Mouse (Mus musculus): Measurements from ENCODE around the gene Usp7. TPM values are rescaled to one million over a fixed set of nuclear protein-coding genes. Genes with fewer than 3 reads are reported as not detected.

The Usp7 gene
- polyA plus RNA-seq, 1 experiment, result 6.8 TPM

DNA sequence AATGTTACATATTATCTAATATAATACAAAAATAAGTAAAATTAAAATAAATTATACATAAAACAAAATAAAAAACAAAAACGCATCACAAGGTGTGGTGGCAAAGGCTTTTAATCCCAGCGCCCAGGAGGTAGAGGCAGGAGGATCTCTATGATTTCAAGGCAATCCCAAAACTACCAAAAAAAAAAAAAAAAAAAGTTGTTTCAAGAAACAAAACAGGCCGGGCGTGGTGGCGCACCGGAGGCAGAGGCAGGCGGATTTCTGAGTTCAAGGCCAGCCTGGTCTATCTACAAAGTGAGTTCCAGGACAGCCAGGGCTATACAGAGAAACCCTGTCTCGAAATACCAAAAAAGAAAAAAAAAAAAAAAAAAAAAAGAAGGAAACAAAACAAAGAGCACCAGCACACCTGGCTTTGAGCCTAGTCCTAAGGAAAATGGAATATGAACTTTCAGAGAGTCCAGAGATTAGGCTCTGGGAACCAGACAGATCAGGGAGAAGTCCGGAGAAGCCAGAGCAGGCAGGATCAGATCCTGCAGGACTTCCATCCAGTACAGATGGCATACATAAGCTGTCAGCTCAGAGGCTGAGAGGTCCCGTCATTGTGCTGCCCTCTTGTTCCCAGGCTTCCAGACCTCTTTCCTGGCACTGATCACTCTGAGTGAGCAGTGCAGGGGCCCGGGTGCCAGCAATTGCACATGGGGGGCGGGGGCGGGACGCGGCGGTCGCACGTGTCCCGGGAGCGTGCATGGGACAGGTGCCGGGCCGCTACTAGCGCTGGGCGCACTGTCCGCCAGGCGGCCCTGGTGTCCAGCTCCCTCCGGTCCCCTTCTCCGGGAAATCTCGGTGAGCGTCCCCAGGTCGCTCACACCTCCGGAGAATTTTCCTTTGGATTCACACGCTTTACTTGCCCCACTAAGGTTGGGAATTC is 36.8 kb upstream of the Usp7 start:
- no peaks in the 10 kb centered on the region for H3K9me3 ChIP-seq (ENCODE audit: control insufficient read depth, low read length)
- no peak for TF ChIP-seq GATA1 (IDR thresholded peaks at IDR 0.05; ENCODE audit: low read length)
- no peak for TF ChIP-seq TAL1 (IDR thresholded peaks at IDR 0.05; ENCODE audit: low read length)
- peak overlapping the region; percentile 100 for H3K4me3 ChIP-seq (replicated peaks)
- H3K27me3 ChIP-seq (ENCODE audit: control insufficient read depth), result no peaks in the 10 kb centered on the region
- peaks cover 59% of the 10 kb centered on the region for H3K4me1 ChIP-seq (ENCODE audit: control insufficient read depth)
- peaks cover 30% of the 10 kb centered on the region for H3K36me3 ChIP-seq (ENCODE audit: control insufficient read depth)

- H3K9me3 ChIP-seq (ENCODE audit: control insufficient read depth, low read length), result no peaks in the 10 kb centered on the region
- peaks cover 18% of the 10 kb centered on the region for H3K36me3 ChIP-seq (ENCODE audit: control insufficient read depth)
- no peak for TF ChIP-seq TAL1 (IDR thresholded peaks at IDR 0.05; ENCODE audit: low read length)
- TF ChIP-seq GATA1 (IDR thresholded peaks at IDR 0.05; ENCODE audit: low read length), result no peak
- H3K4me1 ChIP-seq (ENCODE audit: control insufficient read depth), result peaks cover 60% of the 10 kb centered on the region
- no peak overlapping the region for H3K4me3 ChIP-seq (replicated peaks)
- H3K27me3 ChIP-seq (ENCODE audit: control insufficient read depth), result no peaks in the 10 kb centered on the region
These were observed 35.3 kb upstream of the Usp7 start for GRCm38 (mm10) chr16:8827366-8827765.

- Histone ChIP-seq H3K4me3 (replicated peaks) (peak overlapping the region; percentile 26), H3K4me1 (ENCODE audit: control insufficient read depth) (peaks cover 53% of the 10 kb centered on the region), H3K36me3 (ENCODE audit: control insufficient read depth) (peaks cover 3% of the 10 kb centered on the region), H3K27me3 (ENCODE audit: control insufficient read depth) (peaks cover 9% of the 10 kb centered on the region), H3K9me3 (ENCODE audit: control insufficient read depth, low read length) (no peaks in the 10 kb centered on the region)
- TF ChIP-seq TAL1 (IDR thresholded peaks at IDR 0.05; ENCODE audit: low read length), result no peak
- no peak for TF ChIP-seq GATA1 (IDR thresholded peaks at IDR 0.05; ENCODE audit: low read length)
These were observed 31.6 kb upstream of the Usp7 start for GRCm38 (mm10) chr16:8823661-8824060.

DNA sequence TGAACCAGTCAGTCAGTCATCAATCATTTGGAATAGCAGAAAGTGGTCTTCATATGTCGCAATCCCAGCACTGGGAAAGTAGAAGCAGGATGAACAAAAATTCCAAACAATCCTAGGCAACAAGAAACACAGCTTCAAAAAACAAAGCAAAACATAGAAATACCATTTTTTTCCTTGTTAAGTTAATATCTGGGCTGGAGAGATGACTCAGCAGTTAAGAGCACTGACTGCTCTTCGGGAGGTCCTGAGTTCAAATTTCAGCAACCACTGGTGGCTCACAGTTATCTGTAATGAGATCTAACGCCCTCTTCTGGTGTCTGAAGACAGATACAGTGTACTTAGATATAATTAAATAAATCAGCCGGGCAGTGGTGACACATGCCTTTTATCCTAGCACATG is 30.5 kb upstream of the Usp7 start:
- TF ChIP-seq GATA1 (IDR thresholded peaks at IDR 0.05; ENCODE audit: low read length) (no peak), TAL1 (IDR thresholded peaks at IDR 0.05; ENCODE audit: low read length) (no peak)
- Histone ChIP-seq H3K4me3 (replicated peaks) (no peak overlapping the region), H3K27me3 (ENCODE audit: control insufficient read depth) (peaks cover 17% of the 10 kb centered on the region), H3K36me3 (ENCODE audit: control insufficient read depth) (peaks cover 3% of the 10 kb centered on the region), H3K9me3 (ENCODE audit: control insufficient read depth, low read length) (no peaks in the 10 kb centered on the region), H3K4me1 (ENCODE audit: control insufficient read depth) (peaks cover 47% of the 10 kb centered on the region)

DNA sequence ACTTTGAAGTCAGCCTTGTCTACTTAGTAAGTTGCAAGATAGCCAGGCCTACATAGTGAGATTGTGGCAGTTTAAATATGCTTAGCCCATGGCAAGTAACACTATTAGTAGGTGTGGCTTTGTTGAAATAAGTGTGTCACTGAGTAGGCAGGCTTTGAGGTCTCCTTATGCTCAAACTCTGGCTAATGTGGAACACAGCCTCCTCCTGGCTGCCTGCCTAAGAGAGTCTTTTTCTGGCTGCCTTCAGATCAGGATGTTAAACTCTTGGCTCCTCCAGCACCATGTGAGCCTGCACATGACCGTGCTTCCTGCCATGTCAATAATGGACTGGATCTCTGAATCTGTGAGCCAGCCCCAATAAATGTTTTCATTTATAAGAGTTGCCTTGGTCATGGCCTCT is 29.3 kb upstream of the Usp7 start:
- peaks cover 3% of the 10 kb centered on the region; the same call in 1 of the 2 replicates for H3K36me3 ChIP-seq (ENCODE audit: control insufficient read depth)
- H3K27me3 ChIP-seq (ENCODE audit: control insufficient read depth), result peaks cover 24% of the 10 kb centered on the region
- H3K4me3 ChIP-seq (replicated peaks), result no peak overlapping the region
- TF ChIP-seq TAL1 (IDR thresholded peaks at IDR 0.05; ENCODE audit: low read length) (no peak), GATA1 (IDR thresholded peaks at IDR 0.05; ENCODE audit: low read length) (no peak)
- peaks cover 40% of the 10 kb centered on the region for H3K4me1 ChIP-seq (ENCODE audit: control insufficient read depth)
- H3K9me3 ChIP-seq (ENCODE audit: control insufficient read depth, low read length), result no peaks in the 10 kb centered on the region

- TF ChIP-seq GATA1 (IDR thresholded peaks at IDR 0.05; ENCODE audit: low read length) (no peak), TAL1 (IDR thresholded peaks at IDR 0.05; ENCODE audit: low read length) (no peak)
- peaks cover 46% of the 10 kb centered on the region for H3K27me3 ChIP-seq (ENCODE audit: control insufficient read depth)
- H3K4me1 ChIP-seq (ENCODE audit: control insufficient read depth), result peaks cover 25% of the 10 kb centered on the region
- H3K36me3 ChIP-seq (ENCODE audit: control insufficient read depth), result no peaks in the 10 kb centered on the region
- no peaks in the 10 kb centered on the region for H3K9me3 ChIP-seq (ENCODE audit: control insufficient read depth, low read length)
- no peak overlapping the region for H3K4me3 ChIP-seq (replicated peaks)
These were observed 25.8 kb upstream of the Usp7 start for GRCm38 (mm10) chr16:8817872-8818271.

DNA sequence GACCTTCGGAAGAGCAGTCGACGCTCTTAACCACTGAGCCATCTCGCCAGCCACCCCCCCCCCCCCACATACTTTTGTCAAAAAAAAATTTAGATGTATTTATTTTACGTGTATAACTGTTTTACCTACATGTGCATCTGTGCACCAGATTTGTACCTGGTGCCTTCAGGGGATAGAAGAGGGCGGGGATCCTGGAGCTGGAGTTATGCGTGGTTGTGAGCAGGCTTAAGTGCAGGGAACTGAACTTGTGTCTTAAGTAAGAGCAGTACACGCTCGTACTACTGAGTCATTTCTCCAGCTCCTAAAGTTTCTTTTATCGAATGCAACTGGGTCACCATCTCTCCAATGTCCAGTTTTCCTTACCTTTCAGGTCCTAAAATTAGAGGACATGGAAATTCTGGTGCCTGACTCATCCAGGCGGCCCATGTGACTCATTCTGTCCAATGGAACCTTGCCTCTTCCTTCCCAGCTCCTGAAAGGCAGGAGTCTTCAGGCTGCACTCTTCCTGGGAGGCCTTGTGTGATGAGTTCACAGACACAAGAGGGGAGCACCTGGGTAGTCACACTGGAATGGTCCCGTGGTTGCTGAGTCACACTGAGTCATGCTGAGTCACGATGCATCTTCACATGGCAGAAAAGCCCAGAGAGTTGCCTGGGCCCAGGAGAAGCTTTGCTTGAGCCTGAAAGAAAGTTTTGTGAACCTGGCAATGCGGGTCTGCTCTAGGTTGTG is 18.5 kb upstream of the Usp7 start:
- H3K4me3 ChIP-seq (replicated peaks), result peak overlapping the region; percentile 64
- no peaks in the 10 kb centered on the region for H3K9me3 ChIP-seq (ENCODE audit: control insufficient read depth, low read length)
- TF ChIP-seq TAL1 (IDR thresholded peaks at IDR 0.05; ENCODE audit: low read length) (no peak), GATA1 (IDR thresholded peaks at IDR 0.05; ENCODE audit: low read length) (no peak)
- peaks cover 4% of the 10 kb centered on the region for H3K36me3 ChIP-seq (ENCODE audit: control insufficient read depth)
- peaks cover 37% of the 10 kb centered on the region for H3K27me3 ChIP-seq (ENCODE audit: control insufficient read depth)
- H3K4me1 ChIP-seq (ENCODE audit: control insufficient read depth), result peaks cover 53% of the 10 kb centered on the region

DNA sequence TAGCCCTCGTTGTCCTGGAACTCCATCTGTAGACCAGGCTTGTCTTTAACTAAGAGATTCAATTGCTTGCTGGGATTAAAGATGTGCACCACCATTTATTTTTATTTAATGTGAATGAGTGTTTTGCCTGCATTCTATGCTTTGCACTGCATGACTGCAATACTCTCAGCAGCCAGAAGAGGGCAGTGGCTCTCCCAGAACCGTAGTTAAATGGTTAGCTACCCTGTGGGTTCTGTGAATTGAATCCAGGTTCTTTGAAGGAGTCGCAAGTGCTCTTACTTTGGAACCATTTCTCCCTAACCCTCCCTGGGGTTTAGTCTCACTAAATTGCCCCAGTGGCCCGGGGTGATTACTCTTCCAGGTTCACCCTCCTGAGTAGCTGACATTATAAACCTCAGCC is 14.6 kb upstream of the Usp7 start:
- H3K4me3 ChIP-seq (replicated peaks), result no peak overlapping the region
- TF ChIP-seq GATA1 (IDR thresholded peaks at IDR 0.05; ENCODE audit: low read length), result no peak
- no peak for TF ChIP-seq TAL1 (IDR thresholded peaks at IDR 0.05; ENCODE audit: low read length)
- H3K9me3 ChIP-seq (ENCODE audit: control insufficient read depth, low read length), result no peaks in the 10 kb centered on the region
- H3K36me3 ChIP-seq (ENCODE audit: control insufficient read depth), result peaks cover 2% of the 10 kb centered on the region
- H3K27me3 ChIP-seq (ENCODE audit: control insufficient read depth), result peaks cover 20% of the 10 kb centered on the region
- H3K4me1 ChIP-seq (ENCODE audit: control insufficient read depth), result peaks cover 35% of the 10 kb centered on the region

DNA sequence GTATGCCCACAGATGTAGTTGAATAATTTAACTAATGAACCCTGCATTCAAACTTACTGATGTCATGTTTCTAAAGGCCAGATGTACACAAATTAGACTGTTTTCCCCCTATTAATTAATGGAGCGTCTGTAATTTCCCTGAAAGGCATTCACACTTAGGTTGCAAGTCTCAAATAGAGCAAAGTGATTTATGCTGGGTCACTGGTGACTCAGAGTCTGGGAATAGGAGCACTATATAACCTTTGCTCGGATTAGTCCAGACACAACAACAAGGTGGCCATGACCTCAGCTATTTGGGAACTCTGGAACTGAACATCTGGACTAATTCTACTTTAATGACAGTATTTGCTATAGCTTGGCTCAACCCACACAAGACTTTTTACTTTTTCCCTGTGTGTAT is 3.8 kb upstream of the Usp7 start:
- H3K27me3 ChIP-seq (ENCODE audit: control insufficient read depth), result peaks cover 6% of the 10 kb centered on the region
- TF ChIP-seq GATA1 (IDR thresholded peaks at IDR 0.05; ENCODE audit: low read length) (no peak), TAL1 (IDR thresholded peaks at IDR 0.05; ENCODE audit: low read length) (no peak)
- H3K4me1 ChIP-seq (ENCODE audit: control insufficient read depth), result peaks cover 5% of the 10 kb centered on the region
- H3K4me3 ChIP-seq (replicated peaks), result no peak overlapping the region
- H3K9me3 ChIP-seq (ENCODE audit: control insufficient read depth, low read length), result peaks cover 11% of the 10 kb centered on the region
- no peaks in the 10 kb centered on the region for H3K36me3 ChIP-seq (ENCODE audit: control insufficient read depth)
